Mouse (Mus musculus): ENCODE data around the gene Srp54b. TPM values are rescaled to one million over a fixed set of nuclear protein-coding genes. Genes with fewer than 3 reads are reported as not detected.
"Not testable (repeated sequence)": the region's sequence is repeated elsewhere in the genome, so short reads cannot be mapped to it uniquely, and the experiment has no call there.

Gene Srp54b
- polyA plus RNA-seq (2017; shearing (Covaris generic)), result 10 to 100 TPM; 39.0 to 40.9 TPM

- ATAC-seq, result peak; percentile 92
Observed at GRCm38 (mm10) chr12:55154559-55155448, at the start of gene Srp54b. Gene Srp54b (plus strand): TSS chr12:55155104.

GRCm38 (mm10) chr12:55112616-55113015 is 42.3 kb upstream of the Srp54b start:
- ATAC-seq, result peak; percentile 26

GRCm38 (mm10) chr12:55124242-55124641 is 30.7 kb upstream of the Srp54b start, which contains the start of gene Fam177a:
Gene Fam177a (plus strand): TSS chr12:55124469.
- peak; percentile 92 for ATAC-seq

GRCm38 (mm10) chr12:55124731-55125130 is 30.2 kb upstream of the Srp54b start:
- peak; percentile 74 for ATAC-seq

GRCm38 (mm10) chr12:55135540-55135939 is 19.4 kb upstream of the Srp54b start:
- ATAC-seq, result not testable (repeated sequence)

GRCm38 (mm10) chr12:55137859-55138258 is 17.0 kb upstream of the Srp54b start:
- not testable (repeated sequence) for ATAC-seq

- peak; percentile 53 for ATAC-seq
Observed at GRCm38 (mm10) chr12:55155449-55155783, 512 bp downstream of the Srp54b start.

- ATAC-seq, result not testable (repeated sequence)
Observed at GRCm38 (mm10) chr12:55167034-55167557, 12.2 kb downstream of the Srp54b start.

- peak; percentile 45 for ATAC-seq
Observed at GRCm38 (mm10) chr12:55187686-55188085, 32.8 kb downstream of the Srp54b start.

- not testable (repeated sequence) for ATAC-seq
Observed at GRCm38 (mm10) chr12:55189127-55189526, 34.2 kb downstream of the Srp54b start.

GRCm38 (mm10) chr12:55199306-55199705 is 44.4 kb downstream of the Srp54b start, which contains the start of gene 1700047I17Rik2:
Gene 1700047I17Rik2 (plus strand): TSS chr12:55199592.
- ATAC-seq, result peak; percentile 86

- peak; percentile 78 for ATAC-seq
Observed at GRCm38 (mm10) chr12:55199799-55200198, 44.9 kb downstream of the Srp54b start.

GRCm38 (mm10) chr12:55212944-55213343 is 58.0 kb downstream of the Srp54b start:
- not testable (repeated sequence) for ATAC-seq

GRCm38 (mm10) chr12:55229626-55230519 is 75.0 kb downstream of the Srp54b start, which contains the start of gene Srp54c:
Gene Srp54c (plus strand): TSS chr12:55230168.
- peak; percentile 93 for ATAC-seq

- peak; percentile 53 for ATAC-seq
Observed at GRCm38 (mm10) chr12:55230520-55230861, 75.6 kb downstream of the Srp54b start.

Other genes with a start within 250 kb of the Srp54b start
- gene Gm20403, start 168.6 kb upstream of the Srp54b start, polyA plus RNA-seq (2017; shearing (Covaris generic)), result not detected
- 10 to 100 TPM; 25.3 to 26.2 TPM for gene Baz1a, start 140.8 kb upstream of the Srp54b start, polyA plus RNA-seq (2017; shearing (Covaris generic))
- gene 2700097O09Rik, start 75.0 kb upstream of the Srp54b start, polyA plus RNA-seq (2017; shearing (Covaris generic)), result 10 to 100 TPM; 17.2 to 22.1 TPM
- 100 to 1,000 TPM; 140 to 147 TPM for gene Srp54a, start 74.8 kb upstream of the Srp54b start, polyA plus RNA-seq (2017; shearing (Covaris generic))
- gene Fam177a, start 30.6 kb upstream of the Srp54b start, polyA plus RNA-seq (2017; shearing (Covaris generic)), result 10 to 100 TPM in 1 of 2 experiments, 1 to 10 TPM in 1; 9.4 to 18.7 TPM
- 1 to 10 TPM in 1 of 2 experiments, not detected in 1; 6.5 TPM for gene 1700047I17Rik2, start 44.5 kb downstream of the Srp54b start, polyA plus RNA-seq (2017; shearing (Covaris generic))
- 10 to 100 TPM; 41.9 to 52.0 TPM for gene Srp54c, start 75.1 kb downstream of the Srp54b start, polyA plus RNA-seq (2017; shearing (Covaris generic))
- gene 1110008L16Rik, start 144.5 kb downstream of the Srp54b start, polyA plus RNA-seq (2017; shearing (Covaris generic)), result 10 to 100 TPM in 1 of 2 experiments, 1 to 10 TPM in 1; 7.2 to 11.9 TPM
- gene Ppp2r3c, start 147.9 kb downstream of the Srp54b start, polyA plus RNA-seq (2017; shearing (Covaris generic)), result 10 to 100 TPM; 17.8 to 19.1 TPM
- gene Psma6, start 229.1 kb downstream of the Srp54b start, polyA plus RNA-seq (2017; shearing (Covaris generic)), result 100 to 1,000 TPM; 249 to 250 TPM